Mouse (Mus musculus) gastrocnemius, postnatal 14 days (tissue): ENCODE measurements around the gene Aifm1. TPM values are rescaled to one million over a fixed set of nuclear protein-coding genes. Genes with fewer than 3 reads are reported as not detected.
A peak's percentile ranks its signal among the peaks of the same experiment; 100 is the strongest.
"Not testable (repeated sequence)": the region's sequence is repeated elsewhere in the genome, so short reads cannot be mapped to it uniquely, and the experiment has no call there.

Source experiments
- DNase-seq: peaks from one replicate; pipeline ENCODE4 v3.0.0; 2021; ENCODE audit warnings: mixed read lengths
- intact Hi-C: fragments of 180-260 bp; cut with DNase I; formaldehyde crosslinking; loops from one replicate; pipeline ENCODE4 v1.15.1; 2025; ENCODE audit warnings: low total_unique reads
- total RNA-seq, 2 experiments: library from RNA; stranded (reverse); gene quantifications; 2 replicates each; pipeline ENCODE4 v1.2.3; 2021

The Aifm1 gene
- total RNA-seq, 2 experiments from 2014 or later: 46.3 to 53.6 TPM

GRCm38 (mm10) chrX:48462754-48463507, 50.4 kb downstream of the Aifm1 start, which contains the start of gene Elf4:
TSS of gene Elf4 (minus strand) at chrX:48463132.
- peak; percentile 72 for DNase-seq
- intact Hi-C loops: loop anchor here (5.0 kb wide), 1 partner anchor 36 kb away; no protein-coding TSS in a partner anchor

- DNase-seq: no peak
- intact Hi-C loops: loop anchor here (5.0 kb wide), 1 partner anchor 35 kb away; no protein-coding TSS in a partner anchor
Measured at GRCm38 (mm10) chrX:48462297-48462696, 51.1 kb downstream of the Aifm1 start.

- no peak for DNase-seq
- intact Hi-C loops: loop anchor here (5.0 kb wide), 1 partner anchor 34 kb away; no protein-coding TSS in a partner anchor
Measured at GRCm38 (mm10) chrX:48461006-48461405, 52.4 kb downstream of the Aifm1 start.

GRCm38 (mm10) chrX:48460496-48460895, 52.9 kb downstream of the Aifm1 start:
- intact Hi-C loops: loop anchor here (5.0 kb wide), 1 partner anchor 33 kb away; no protein-coding TSS in a partner anchor
- no peak for DNase-seq

- intact Hi-C loops: no loop called here
- DNase-seq: no peak
Measured at GRCm38 (mm10) chrX:48456956-48457355, 56.4 kb downstream of the Aifm1 start.

- intact Hi-C loops: no loop called here
- DNase-seq: no peak
Measured at GRCm38 (mm10) chrX:48455018-48455417, 58.3 kb downstream of the Aifm1 start.

GRCm38 (mm10) chrX:48454495-48454878, 58.9 kb downstream of the Aifm1 start:
- no peak for DNase-seq
- intact Hi-C loops: no loop called here

GRCm38 (mm10) chrX:48453736-48454494, 59.4 kb downstream of the Aifm1 start:
- intact Hi-C loops: no loop called here
- peak; percentile 82 for DNase-seq

GRCm38 (mm10) chrX:48452931-48453673, 60.3 kb downstream of the Aifm1 start:
- peak; percentile 23 for DNase-seq
- intact Hi-C loops: no loop called here

- intact Hi-C loops: no loop called here
- no peak for DNase-seq
Measured at GRCm38 (mm10) chrX:48452231-48452890, 61.0 kb downstream of the Aifm1 start.

- intact Hi-C loops: no loop called here
- no peak for DNase-seq
Measured at GRCm38 (mm10) chrX:48449646-48450045, 63.7 kb downstream of the Aifm1 start.

GRCm38 (mm10) chrX:48444677-48445076, 68.7 kb downstream of the Aifm1 start:
- intact Hi-C loops: no loop called here
- no peak for DNase-seq

- DNase-seq: no peak
- intact Hi-C loops: no loop called here
Measured at GRCm38 (mm10) chrX:48441954-48442353, 71.4 kb downstream of the Aifm1 start.

- intact Hi-C loops: no loop called here
Measured at GRCm38 (mm10) chrX:48441548-48441947, 71.8 kb downstream of the Aifm1 start.

GRCm38 (mm10) chrX:48439036-48439435, 74.3 kb downstream of the Aifm1 start:
- no peak for DNase-seq
- intact Hi-C loops: no loop called here

More at GRCm38 (mm10) chrX:48441548-48441947, 71.8 kb downstream of the Aifm1 start:
- DNase-seq: no peak

GRCm38 (mm10) chrX:48436082-48436481, 77.3 kb downstream of the Aifm1 start:
- intact Hi-C loops, DNase-seq: not testable (repeated sequence)

- intact Hi-C loops: no loop called here
- peak; percentile 33 for DNase-seq
Measured at GRCm38 (mm10) chrX:48435477-48435900, 77.9 kb downstream of the Aifm1 start.

GRCm38 (mm10) chrX:48434251-48434650, 79.1 kb downstream of the Aifm1 start:
- intact Hi-C loops: no loop called here

GRCm38 (mm10) chrX:48433527-48433899, 79.8 kb downstream of the Aifm1 start:
- DNase-seq: no peak
- intact Hi-C loops: no loop called here

More at GRCm38 (mm10) chrX:48434251-48434650, 79.1 kb downstream of the Aifm1 start:
- no peak for DNase-seq
